Mouse (Mus musculus) embryonic fibroblast, embryonic 13.5 days (primary cell): Measurements from ENCODE around the gene Zfp54.

Experiments used
- CTCF ChIP-seq: IDR thresholded peaks from 2 replicates; pipeline ENCODE4 v1.5.1; 2011; ENCODE audit warnings: mild to moderate bottlenecking, control low read depth, low read length, moderate library complexity, borderline replicate concordance; ENCODE audit not compliant: insufficient read depth
- POLR2A ChIP-seq: IDR thresholded peaks from 2 replicates; pipeline ENCODE4 v1.6.1; 2011; ENCODE audit warnings: low read depth, mild to moderate bottlenecking, control low read depth, low read length, moderate library complexity

- peak; percentile 84 for TF ChIP-seq POLR2A
- TF ChIP-seq CTCF = no peak
Observed at GRCm38 (mm10) chr17:21450138-21450704, 27.2 kb downstream of the Zfp54 start, which contains the start of gene Zfp51.
